Mouse (Mus musculus): ENCODE measurements around the gene Flad1. TPM values are rescaled to one million over a fixed set of nuclear protein-coding genes. Genes with fewer than 3 reads are reported as not detected.
"Not testable (repeated sequence)": the region's sequence is repeated elsewhere in the genome, so short reads cannot be mapped to it uniquely, and the experiment has no call there.

Flad1 gene
- total RNA-seq, 2 experiments from 2014 or later: 44.4 TPM

DNA sequence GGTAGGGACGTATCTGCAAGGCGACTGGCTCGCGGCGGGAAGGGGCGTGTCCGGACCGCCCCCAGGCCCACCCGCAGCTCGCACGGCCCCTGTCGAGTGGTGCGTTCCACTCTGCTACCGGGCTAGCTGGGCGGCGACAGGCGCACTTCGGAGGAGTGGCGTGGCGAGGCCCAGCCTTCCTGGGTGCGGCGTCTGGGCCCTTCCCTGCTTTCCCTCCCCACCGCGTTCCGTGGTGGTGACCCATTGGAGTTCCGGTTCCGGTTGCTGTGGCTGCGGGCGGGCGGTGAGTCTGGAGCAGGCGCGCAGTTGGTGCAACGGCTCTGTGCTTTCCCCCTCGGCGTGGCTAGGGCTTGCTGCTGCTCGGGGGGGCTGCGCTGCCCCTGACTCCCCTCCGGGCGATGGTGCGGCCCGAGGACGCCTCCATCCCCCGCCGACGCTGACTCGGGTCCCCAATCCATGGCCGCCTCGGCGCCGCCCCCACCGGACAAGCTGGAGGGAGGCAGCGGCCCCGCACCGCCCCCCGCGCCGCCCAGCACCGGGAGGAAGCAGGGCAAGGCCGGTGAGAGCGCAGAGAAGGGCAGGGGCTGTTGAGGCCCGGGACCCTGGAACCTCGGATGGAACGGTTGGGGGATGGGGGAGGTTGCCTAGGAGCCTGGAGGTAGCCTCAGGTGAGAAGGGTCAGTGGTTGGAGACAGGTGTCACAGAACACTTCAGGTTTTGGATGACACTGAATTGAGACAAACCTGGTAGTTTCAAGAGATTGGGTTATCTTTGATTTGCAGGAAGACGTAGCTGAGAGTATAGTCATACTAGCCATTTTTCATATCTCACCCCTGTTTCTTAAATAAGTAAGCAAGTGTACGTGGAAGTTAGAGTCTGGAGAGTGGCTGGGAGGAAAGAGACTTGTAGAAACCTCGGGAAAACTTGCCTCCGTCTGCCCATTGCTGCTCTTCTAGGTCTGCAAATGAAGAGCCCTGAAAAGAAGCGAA is 18.8 kb upstream of the Flad1 start, which contains the start of gene Pygo2:
TSS of gene Pygo2 (plus strand) at position 44 of the 989 bp plus-strand sequence.
- intact Hi-C loops (cut with DNase I): no loop called here
- DNase-seq: peak; percentile 96

DNA sequence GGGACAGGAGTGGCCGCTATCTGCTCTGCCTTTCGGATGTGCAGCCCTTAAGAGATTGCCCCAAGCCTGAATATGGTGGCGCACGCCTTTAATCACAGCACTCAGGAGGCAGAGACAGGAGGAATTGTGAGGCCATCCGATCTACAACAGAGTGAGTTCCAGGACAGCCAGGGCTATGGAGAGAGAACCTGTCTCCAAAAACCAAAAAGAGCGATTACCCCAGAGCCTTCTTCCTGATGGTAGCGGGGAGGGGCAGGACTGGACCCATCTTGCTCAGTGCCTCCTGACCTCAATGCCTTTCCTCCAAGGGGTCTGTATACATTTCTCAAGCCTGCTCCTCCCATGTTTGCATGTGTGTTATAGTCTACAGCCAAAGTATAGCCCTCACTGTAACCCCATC is 17.4 kb upstream of the Flad1 start:
- DNase-seq; intact Hi-C loops (cut with DNase I): not testable (repeated sequence)

DNA sequence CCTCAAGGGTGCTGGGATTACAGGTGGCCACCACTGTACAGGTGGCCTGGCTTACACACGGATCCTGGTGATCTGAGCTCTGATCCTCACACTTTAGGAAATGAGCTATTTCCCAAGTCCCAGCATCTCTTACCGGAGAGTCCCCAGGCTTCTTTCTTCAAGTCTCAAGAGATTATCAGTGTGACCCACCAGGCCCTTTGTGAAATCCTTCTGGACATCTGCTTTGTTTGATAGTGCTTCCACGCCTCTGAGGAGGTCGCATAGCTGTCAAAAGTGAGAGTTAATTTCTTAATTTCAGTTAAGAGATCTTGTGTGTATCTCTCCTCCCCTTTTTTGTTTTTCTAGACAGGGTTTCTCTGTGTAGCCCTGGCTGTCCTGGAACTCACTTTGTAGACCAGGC is 14.2 kb upstream of the Flad1 start:
- intact Hi-C loops (cut with DNase I): no loop called here
- no peak for DNase-seq

DNA sequence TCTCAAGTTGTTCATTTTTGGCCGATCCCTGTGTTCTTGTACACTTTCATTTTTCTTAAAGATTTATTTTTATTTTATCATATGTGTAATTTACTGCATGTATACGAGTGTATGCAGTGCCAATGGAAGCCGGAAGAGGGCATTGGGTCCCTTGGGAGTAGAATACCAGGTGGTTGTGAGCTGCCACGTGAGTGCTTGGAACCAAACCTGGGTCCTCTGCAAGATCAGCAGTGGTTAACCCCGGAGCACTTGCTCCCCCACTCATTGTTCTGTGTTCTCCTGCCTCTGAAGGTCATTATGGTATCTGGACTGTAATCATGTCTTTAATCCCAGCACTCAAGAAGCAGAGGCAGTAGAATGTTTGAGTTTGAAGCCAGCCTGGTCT is 13.5 kb upstream of the Flad1 start:
- intact Hi-C loops (cut with DNase I): no loop called here

DNA sequence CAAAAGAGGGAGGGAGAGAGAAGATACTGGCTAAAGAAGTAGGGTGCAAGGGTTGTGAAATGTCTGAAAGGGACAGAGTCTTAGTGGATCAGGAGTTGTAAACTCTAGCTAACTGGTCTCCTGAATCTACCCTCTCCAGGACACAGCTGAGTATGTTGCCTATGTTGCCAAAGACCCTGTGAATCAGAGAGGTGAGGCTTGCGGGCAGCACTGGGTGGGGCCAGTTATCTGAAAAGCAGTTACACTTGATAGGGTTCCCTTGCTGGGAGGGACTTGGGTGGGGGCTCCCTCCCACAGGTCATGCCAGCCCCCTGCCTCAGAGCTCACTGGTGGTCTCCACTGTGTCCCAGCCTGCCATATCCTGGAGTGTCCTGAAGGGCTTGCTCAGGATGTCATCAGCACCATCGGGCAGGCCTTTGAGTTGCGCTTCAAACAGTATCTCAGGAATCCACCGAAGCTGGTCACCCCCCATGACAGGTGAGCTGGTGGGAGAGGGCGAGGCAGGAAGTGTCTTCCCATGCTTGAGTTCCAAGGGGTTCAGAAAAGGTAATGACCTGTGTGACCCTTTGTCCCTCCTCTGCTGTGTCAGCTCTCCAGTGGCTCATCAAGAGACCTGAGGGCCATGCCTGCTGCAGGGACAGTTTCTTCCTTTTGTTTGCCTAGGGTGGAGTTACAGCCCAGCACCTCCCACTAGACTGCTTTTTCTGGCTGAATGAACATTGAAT is 12.9 kb upstream of the Flad1 start:
- DNase-seq: no peak
- intact Hi-C loops (cut with DNase I): no loop called here

More for the DNA sequence above, 13.5 kb upstream of the Flad1 start:
- DNase-seq: no peak

DNA sequence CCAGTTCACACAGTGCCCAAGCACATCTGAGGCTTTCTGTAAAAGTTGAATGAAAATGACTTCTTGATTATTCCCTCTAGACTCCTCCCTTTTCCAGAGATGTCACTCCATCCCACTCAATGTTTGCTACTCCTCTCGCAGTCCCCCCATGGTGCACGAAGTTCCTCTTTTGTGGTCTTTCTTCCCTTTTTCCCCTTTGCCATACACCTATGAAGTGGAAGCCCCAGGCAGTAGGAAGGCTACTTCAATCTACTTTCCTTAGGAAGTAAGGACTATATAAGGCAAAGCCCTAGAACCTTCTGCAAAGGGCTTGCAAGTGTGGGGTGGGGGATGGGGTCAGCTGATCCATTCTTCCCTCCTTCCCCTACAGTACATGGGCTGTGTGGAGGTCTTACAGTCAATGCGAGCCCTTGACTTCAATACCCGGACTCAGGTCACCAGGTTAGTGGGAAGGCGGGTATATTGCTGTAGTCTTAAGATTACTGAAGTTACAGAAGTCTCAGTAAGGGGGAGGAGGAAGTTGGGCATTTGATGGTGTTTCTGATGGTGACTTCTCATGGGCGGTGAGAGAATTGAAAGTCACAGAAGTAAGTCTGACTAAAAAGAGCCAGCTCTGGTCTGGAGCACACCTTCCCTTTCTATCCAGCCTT is 11.0 kb upstream of the Flad1 start:
- no peak for DNase-seq
- intact Hi-C loops (cut with DNase I): no loop called here

DNA sequence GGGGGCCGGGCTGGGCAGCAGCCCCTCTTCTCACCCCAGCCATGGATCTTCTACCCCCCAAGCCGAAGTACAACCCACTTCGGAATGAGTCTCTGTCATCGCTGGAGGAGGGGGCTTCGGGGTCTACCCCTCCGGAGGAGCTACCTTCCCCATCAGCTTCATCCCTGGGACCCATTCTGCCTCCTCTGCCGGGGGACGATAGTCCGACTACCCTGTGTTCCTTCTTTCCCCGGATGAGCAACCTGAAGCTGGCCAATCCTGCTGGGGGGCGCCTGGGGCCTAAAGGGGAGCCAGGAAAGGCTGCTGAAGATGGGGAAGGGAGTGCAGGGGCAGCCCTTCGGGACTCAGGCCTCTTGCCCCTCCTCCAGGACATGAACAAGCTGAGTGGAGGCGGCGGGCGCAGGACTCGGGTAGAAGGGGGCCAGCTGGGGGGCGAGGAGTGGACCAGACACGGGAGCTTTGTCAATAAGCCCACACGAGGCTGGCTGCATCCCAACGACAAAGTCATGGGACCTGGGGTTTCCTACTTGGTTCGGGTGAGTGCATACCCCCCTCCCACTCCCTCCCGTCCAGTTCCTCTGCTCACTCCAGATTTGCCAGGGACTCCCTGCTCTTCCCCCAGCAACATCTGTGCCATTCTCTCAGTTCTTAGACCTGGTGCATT is 10.3 kb upstream of the Flad1 start:
- intact Hi-C loops (cut with DNase I): no loop called here
- peak; percentile 43 to 50 for DNase-seq

DNA sequence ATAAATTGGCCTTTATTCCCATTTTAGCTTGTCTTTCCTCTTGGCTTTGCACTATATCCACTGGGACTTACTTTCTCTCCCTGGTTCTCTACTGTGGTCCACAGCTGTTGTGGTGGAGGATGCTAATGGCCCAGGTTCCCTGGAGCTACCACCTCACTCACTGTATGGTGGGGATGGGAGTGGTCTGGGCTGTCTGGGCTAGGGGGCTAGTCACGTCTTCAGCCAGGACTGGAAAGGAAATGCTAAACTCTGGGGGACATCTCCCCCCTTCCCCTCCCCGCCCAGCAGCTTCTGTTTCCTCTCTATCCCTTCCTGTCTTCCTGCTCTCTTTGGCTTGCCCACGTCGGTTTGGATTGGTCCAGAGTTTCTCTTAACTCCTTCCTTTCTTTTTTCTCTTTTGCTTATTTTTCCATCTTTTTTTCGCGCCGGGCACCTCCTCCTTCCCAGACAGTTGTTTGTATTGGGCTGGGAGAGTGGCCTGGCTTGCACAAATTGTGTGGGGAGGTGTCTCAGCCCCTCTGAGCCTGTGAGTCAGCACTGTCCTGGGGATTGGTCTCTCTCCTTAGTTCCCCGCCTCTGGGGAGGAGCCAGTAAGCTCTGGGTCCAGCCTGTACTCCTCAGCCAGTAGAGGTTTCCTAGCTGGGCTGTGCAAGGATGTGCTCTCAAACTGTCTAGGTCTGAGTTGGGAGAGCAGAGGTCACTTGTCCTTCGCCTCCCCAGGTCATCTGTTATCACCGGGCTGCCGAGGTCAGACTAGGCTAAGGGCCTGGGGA is 9.5 kb upstream of the Flad1 start:
- intact Hi-C loops (cut with DNase I): no loop called here

DNA sequence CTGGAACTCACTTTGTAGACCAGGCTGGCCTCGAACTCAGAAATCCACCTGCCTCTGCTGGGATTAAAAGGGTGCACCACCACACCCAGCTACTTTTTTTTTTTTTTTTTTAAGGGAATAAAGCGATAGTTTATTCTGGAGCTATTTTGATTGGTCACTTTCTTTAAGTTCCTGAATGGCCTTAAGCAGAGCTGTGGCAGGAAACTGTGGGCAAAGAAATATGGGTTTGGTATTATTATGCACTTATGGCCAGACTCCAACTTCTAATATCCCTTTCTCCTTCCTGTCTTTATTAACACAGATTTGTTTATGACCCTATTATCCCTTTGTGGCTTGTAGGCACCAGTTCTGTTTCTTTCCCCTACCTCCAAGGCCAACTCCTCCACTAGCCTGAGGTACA is 8.8 kb upstream of the Flad1 start:
- intact Hi-C loops (cut with DNase I): no loop called here
- no peak for DNase-seq

More for the DNA sequence above, 9.5 kb upstream of the Flad1 start:
- DNase-seq: peak; percentile 88 to 90

DNA sequence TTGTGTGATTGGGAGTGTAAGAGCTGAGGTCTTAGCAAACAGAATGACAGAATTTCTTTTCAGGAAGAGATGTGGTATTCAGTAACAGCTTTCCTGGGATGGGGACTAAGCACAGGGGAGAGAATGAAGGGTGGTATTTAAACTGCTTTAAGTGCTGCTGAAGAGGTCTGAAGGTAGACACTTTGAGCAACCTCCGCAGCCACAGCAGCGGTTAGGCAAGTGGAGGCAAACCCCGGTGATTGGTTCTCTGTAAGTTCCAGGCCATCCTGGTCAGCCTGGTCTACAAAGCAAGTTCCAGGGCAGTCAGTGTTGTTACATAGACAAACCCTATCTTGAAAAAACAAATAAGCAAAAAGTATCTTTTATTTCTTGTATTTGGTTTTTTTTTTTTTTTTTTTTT is 8.3 kb upstream of the Flad1 start:
- DNase-seq: no peak

DNA sequence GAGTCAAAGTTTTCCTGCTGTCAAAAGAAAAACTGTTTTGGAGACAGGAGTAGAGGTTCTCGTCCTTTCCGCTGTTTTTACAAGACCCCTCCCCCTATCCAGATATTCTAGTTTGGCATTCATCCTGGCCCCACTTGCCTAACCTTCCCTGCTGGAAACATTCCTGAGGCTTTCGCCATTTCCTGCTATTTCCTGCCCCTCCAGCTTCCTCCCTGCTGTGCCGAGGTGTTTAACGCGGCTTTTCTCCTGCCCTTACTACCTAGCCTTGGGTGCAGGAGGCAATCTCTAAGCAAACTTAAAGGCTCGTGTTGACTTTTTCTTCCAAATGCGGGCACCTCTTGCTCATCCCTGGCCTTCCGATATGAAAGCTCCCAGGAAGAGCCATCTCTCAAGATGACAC is 7.9 kb upstream of the Flad1 start:
- intact Hi-C loops (cut with DNase I): loop anchor here (2.0 kb wide), 1 partner anchor 25 kb away; the partner anchor contains the start of gene Zbtb7b
- peak; percentile 78 to 80 for DNase-seq

More for the DNA sequence above, 8.3 kb upstream of the Flad1 start:
- intact Hi-C loops (cut with DNase I): loop anchor here (2.0 kb wide), 1 partner anchor 25 kb away; the partner anchor contains the start of gene Zbtb7b

DNA sequence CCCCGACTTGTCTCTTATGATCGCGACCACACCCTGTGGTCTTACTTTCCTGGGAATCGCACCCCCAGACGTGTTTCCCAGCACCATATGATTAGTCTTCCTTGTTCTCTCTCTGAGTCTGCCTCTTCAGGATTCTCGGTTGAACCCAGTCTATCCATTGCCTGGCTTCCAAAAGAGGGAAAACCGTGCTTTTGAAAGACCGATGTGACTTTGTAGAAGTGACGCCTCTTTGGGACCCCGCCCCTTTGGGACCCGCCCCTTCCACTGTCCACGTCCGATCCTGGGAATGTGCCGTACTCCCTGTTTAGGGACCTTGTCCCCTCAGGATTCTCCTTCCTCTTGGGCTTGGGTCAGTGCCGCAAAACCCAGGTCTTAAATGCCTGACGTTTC is 7.2 kb upstream of the Flad1 start:
- peak; percentile 86 to 90 for DNase-seq
- intact Hi-C loops (cut with DNase I): loop anchor here (2.0 kb wide), 1 partner anchor 24 kb away; the partner anchor contains the start of gene Zbtb7b

DNA sequence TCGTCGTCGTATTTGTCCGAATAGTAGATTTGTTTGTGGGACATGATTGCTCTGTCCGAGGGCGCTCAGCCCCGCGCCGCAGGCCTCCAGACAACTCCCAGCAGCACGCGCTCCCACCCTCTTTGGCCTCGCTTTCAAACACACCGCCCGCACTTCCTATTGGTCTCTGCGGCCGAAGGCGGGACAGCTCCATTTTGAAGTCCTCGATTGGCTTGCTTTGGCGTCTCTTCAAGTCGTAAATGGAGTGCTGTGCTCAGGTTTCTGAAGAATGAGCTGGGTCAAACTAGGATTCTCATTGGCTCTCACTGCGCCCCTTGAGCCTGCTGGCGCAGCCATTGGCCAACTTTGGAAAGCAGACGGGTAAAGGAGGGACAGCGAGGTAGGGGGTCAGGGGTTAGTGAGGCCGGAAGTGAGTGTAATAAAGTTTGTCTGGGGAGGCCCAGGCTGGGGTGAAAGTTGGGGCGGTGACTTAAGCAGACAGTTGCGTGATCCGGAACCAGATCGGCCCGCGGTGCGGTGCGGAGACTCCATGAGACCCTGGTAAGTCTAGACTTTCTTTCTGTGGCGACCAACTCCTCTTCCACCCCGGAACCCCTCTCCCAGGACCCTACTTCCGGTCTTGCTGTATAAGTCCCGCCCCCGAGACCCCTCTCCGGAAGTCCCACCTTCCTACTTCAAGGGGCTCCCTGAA is 6.6 kb upstream of the Flad1 start, which contains the start of the genes Cks1b and Shc1:
TSS of gene Cks1b (minus strand) at position 214 of the 691 bp plus-strand sequence.
TSS of gene Shc1 (plus strand) at position 274 of the 691 bp plus-strand sequence.
- intact Hi-C loops (cut with DNase I): loop anchor here (2.0 kb wide), 1 partner anchor 24 kb away; the partner anchor contains the start of gene Zbtb7b
- peak; percentile 98 for DNase-seq

DNA sequence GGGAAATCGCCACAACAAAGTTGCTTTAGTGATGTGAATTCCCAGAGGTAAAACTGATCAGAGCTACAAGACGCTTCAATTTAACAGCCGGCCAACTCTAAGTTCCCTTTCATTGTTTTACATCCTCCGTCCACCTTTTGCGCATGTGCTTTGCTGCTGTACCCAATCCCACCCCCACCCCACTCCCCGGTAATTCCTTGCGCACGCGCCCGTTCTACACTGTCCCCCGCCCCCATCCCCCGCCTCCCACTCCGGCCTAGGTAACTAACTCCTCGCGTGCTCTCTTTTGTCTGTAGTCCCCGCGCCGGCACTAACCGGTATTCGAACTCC is 6.1 kb upstream of the Flad1 start:
- DNase-seq: no peak
- intact Hi-C loops (cut with DNase I): loop anchor here (2.0 kb wide), 1 partner anchor 23 kb away; the partner anchor contains the start of gene Zbtb7b

DNA sequence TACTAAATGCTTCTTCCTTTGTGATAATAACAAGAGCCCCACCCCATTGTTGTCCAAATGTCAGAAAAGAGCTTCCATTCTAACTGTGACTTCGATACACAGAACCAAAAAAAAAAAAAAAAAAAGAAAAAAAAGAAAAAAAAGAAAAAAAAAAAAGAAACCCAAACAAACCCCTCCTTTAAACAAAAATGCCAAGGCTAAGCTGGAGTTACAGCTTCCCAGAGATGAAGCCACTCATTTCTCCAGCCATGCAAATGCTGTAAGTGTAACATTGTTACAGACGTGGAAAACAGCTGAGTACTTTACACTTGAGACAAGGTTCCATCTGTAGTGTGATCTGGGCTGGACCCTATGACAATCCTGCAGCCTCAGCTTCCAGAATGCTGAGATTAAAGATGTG is 5.5 kb upstream of the Flad1 start:
- intact Hi-C loops (cut with DNase I): no loop called here
- no peak for DNase-seq

DNA sequence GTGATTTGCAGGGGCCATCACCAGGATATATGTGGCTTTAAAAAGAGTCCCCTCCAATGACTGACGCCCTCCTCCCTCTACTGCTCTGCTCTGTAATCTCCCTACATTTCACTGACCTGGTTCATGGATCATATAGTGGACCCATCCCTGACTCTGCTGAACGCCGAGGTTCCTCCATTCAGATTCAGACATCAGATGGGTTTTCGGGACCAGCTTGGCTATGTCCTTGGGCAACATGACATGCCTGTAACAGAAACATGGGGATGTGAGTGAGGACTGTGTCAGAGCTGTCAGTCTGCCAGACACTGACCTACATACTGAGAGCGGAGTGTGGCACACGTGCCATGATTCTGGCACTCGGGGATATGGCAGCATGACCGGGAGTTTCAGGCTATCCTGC is 4.5 kb upstream of the Flad1 start:
- intact Hi-C loops (cut with DNase I): no loop called here
- no peak for DNase-seq

DNA sequence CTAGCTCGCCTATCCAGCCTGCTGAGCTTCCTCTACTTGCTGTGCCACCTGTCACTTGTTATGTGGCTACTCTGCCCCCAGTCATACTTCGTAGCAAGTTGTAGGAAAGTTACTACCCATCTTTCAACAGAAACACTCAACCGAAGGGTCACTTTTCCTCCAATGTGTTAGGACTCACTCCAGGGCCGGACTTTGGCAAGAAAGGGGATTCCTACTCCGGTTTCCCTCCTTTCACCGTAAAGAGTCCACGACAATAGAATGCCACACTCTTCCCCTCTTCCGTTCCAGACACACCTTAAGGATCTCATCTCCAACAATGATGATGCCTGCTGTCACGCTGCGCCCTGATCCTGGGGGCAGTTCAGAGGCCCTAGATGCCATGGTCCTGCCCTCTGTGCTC is 806 bp downstream of the Flad1 start:
- intact Hi-C loops (cut with DNase I): loop anchor here (1.0 to 2.0 kb wide), 2 partner anchors 16 to 33 kb away; partner anchors contain the start of gene Zbtb7b
- no peak for DNase-seq

DNA sequence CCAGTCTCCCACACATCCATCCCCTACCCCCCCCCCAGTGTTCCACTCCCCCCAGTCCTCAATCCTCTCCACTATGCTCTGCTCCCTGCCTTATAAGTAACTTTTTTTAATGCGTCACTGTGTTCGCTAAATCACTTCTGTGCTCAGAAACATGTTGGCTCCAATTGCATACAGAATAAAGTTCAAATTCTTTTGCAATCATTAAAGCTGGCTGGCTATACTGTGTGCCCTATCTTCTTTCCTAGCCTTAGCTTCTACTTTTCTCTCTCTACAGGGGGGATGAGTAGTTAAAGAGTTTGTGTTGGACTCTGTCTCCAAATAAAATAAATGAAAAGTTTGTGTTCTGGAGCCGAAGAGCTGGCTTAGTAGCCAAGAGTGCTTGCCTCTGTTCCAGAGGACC is 2.0 kb downstream of the Flad1 start:
- DNase-seq: no peak
- intact Hi-C loops (cut with DNase I): loop anchor here (2.0 to 5.0 kb wide), 2 partner anchors 15 to 38 kb away; partner anchors contain the start of gene Zbtb7b

DNA sequence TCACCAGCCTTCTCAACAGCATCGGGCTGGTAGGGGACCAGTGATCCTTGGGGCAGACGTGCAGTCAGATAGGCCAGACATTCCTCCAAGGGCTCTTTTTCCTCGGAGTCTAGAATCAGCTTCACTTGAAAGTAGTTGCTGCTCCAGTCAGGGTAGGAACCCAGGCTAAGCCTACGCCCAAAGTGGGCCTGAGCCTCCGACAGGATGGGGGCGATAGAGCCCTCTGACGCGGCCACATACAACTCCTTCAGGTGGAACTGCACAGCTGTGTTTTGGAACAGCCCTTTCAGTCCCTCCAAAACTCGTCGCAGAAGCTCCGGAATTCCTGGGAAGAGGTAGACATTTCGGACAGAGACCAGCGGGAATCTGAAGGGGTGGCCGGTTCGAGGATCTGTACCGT is 3.2 kb downstream of the Flad1 start:
- intact Hi-C loops (cut with DNase I): loop anchor here (5.0 kb wide), 1 partner anchor 39 kb away; no protein-coding TSS in a partner anchor
- no peak for DNase-seq

Measured in heart, postnatal 10 days (tissue).